Mouse (Mus musculus): ENCODE data around the gene Ift80. TPM values are rescaled to one million over a fixed set of nuclear protein-coding genes. Genes with fewer than 3 reads are reported as not detected.

The Ift80 gene
- polyA plus RNA-seq, 1 experiment from 2014 or later, result 10.0 TPM

DNA sequence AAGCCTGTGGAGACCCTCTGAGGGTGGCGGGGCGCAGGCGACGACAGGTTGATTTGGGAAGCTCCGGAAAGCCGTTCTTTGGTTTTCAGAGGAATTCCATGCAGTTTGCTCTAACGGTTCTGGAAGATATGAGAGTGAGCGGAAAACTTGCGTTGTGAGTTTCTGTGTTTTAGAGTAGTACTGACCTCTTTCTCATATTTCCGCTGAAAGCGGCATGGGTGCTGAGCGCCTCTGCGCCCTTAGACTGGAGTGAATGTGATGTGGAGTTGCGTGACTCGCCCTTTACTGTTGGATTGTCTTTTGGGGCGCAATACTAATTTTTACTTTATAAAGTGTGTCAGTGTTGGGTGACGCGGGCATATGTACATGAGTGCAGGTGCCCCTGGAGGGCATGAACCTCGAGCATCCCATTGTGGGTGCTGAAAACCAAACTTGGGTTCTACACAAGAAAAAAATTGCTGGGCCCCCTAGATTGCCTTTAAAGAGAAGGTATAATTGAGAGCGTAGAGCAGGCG lies 1.9 kb upstream of the Ift80 start:
- peak overlapping the region; percentile 72 for H3K4me2 ChIP-seq
- DNase-seq (ENCODE audit: low spot score) (no peak), ATAC-seq (replicated peaks; ENCODE audit: low FRiP score) (no peak)
- H3K9me3 ChIP-seq (ENCODE audit: control insufficient read depth, low read length), result no peaks in the 10 kb centered on the region
- peak overlapping the region; percentile 98 for H3K27ac ChIP-seq (ENCODE audit: low read depth, low read length)
- 6% methylated on average over 21 of the region's 21 CpGs for WGBS
- H3K27me3 ChIP-seq (replicated peaks; ENCODE audit: control insufficient read depth, insufficient read depth, low read length), result no peaks in the 10 kb centered on the region
- peak overlapping the region; percentile 99 for H3K4me3 ChIP-seq (ENCODE audit: low read depth, low read length)
- H3K36me3 ChIP-seq (ENCODE audit: control insufficient read depth, insufficient read depth, low read length), result peaks cover 8% of the 10 kb centered on the region; the same call in 1 of the 2 replicates
- H3K9ac ChIP-seq (ENCODE audit: low read depth, low read length), result peak overlapping the region; percentile 100
- H3K4me1 ChIP-seq (replicated peaks; ENCODE audit: control insufficient read depth, insufficient read depth, low read length), result peaks cover 5% of the 10 kb centered on the region

DNA sequence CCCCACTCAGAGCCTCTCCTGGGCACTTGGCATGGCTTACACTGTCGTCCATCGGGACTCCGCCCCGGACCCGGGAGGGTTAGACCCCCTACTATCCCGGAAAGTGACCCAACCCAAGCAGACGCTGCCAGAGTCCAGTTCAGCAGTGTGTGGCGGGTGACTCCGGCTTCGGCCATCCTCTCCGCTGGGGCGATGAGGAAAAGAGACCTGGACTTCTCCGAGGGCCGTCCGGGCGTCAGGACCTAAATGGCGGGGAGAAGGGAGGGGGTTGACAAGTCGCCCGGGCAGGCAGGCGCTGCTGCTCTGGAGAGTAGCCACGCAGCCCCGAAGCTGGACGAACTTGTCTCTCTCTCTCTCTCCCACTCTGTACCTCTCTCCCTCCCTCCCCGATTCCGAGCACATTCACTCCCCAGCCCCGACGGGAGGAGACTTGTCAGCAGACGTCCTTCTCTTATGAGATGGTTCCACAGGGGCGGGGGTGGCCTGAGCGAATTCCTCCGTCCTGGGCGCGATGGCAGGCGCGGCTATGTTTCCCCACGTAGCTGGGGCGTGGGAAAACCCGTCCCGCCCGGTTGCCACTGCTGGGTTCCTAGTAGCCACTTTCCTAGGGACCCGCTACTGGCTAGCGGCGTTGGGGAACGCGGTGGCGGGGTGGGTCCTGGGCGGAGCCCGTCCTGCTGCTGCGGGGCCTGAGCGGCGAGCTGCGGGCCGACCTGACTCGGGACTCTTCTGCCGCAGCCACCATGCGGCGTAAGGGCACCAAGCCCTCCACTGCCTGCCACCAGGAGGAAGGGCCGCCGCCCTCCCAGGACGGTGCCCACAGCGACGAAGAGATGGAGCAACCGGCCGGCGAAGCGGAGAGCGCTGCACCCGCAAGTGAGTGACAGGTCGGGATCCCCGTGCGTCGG lies 1.2 kb upstream of the Ift80 start:
- peak overlapping the region; percentile 100 for H3K9ac ChIP-seq (ENCODE audit: low read depth, low read length)
- H3K9me3 ChIP-seq (ENCODE audit: control insufficient read depth, low read length), result no peaks in the 10 kb centered on the region
- peaks cover 5% of the 10 kb centered on the region for H3K4me1 ChIP-seq (replicated peaks; ENCODE audit: control insufficient read depth, insufficient read depth, low read length)
- H3K4me2 ChIP-seq, result peak overlapping the region; percentile 72
- H3K27me3 ChIP-seq (replicated peaks; ENCODE audit: control insufficient read depth, insufficient read depth, low read length), result no peaks in the 10 kb centered on the region
- H3K4me3 ChIP-seq (ENCODE audit: low read depth, low read length), result peak overlapping the region; percentile 99
- WGBS, result under 1% methylated on average over 72 of the region's 72 CpGs
- ATAC-seq (replicated peaks; ENCODE audit: low FRiP score) (peak; percentile 43), DNase-seq (ENCODE audit: low spot score) (peak; percentile 75)
- peak overlapping the region; percentile 98 for H3K27ac ChIP-seq (ENCODE audit: low read depth, low read length)
- H3K36me3 ChIP-seq (ENCODE audit: control insufficient read depth, insufficient read depth, low read length), result peaks cover 8% of the 10 kb centered on the region; the same call in 1 of the 2 replicates

DNA sequence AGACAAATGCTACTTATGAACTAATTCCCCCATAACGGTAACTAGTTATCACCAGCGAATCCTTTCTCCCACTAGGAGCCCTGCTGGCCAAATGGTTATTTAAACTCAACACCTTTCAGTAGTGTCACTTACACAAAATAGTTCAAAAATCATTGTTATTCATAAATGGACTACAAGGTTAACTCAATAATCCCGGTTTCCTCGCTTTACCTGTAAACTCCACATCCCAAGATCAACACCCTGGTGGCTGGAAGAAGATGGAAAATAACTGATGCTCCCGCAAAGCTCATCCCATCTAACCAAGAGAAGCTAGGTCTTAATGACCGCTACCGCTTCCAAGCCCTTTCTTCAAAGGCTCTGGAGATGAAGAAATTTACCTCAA lies 324 bp downstream of the Ift80 start:
- DNase-seq (ENCODE audit: low spot score) (no peak), ATAC-seq (replicated peaks; ENCODE audit: low FRiP score) (no peak; the same call in 1 of the 2 replicates)
- Histone ChIP-seq H3K4me2 (peak overlapping the region; percentile 72), H3K4me1 (replicated peaks; ENCODE audit: control insufficient read depth, insufficient read depth, low read length) (peaks cover 5% of the 10 kb centered on the region), H3K27ac (ENCODE audit: low read depth, low read length) (peak overlapping the region; percentile 42; the same call in 1 of the 2 replicates), H3K9ac (ENCODE audit: low read depth, low read length) (peak overlapping the region; percentile 100), H3K36me3 (ENCODE audit: control insufficient read depth, insufficient read depth, low read length) (peaks cover 4% of the 10 kb centered on the region; the same call in 1 of the 2 replicates), H3K27me3 (replicated peaks; ENCODE audit: control insufficient read depth, insufficient read depth, low read length) (no peaks in the 10 kb centered on the region), H3K9me3 (ENCODE audit: control insufficient read depth, low read length) (no peaks in the 10 kb centered on the region), H3K4me3 (ENCODE audit: low read depth, low read length) (peak overlapping the region; percentile 99)
- 2% methylated on average over 7 of the region's 7 CpGs for WGBS

DNA sequence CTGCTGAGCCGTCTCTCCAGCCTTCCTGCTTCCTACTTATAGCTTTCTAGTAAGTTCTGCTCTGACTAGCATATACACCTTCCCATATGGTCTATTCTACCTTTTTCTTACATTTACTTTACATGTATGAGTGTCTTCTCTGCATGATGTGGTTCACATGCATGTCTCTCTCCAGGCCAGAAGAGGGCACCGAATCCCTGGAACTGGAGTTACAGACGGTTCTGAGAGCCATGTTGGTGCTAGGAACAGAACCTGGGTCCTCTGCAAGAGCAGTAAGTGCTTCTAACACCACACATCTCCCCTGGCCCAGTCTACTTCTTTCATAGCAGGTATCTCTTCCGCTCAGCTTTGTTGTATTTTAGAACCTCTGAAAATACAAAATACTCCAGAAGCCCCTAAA lies 1.6 kb downstream of the Ift80 start:
- H3K4me1 ChIP-seq (replicated peaks; ENCODE audit: control insufficient read depth, insufficient read depth, low read length), result peaks cover 5% of the 10 kb centered on the region
- DNase-seq (ENCODE audit: low spot score) (no peak), ATAC-seq (replicated peaks; ENCODE audit: low FRiP score) (no peak)
- no peak overlapping the region for H3K4me2 ChIP-seq
- no peak overlapping the region for H3K9ac ChIP-seq (ENCODE audit: low read depth, low read length)
- no peaks in the 10 kb centered on the region for H3K9me3 ChIP-seq (ENCODE audit: control insufficient read depth, low read length)
- H3K36me3 ChIP-seq (ENCODE audit: control insufficient read depth, insufficient read depth, low read length), result peaks cover 4% of the 10 kb centered on the region; the same call in 1 of the 2 replicates
- 86% methylated on average over 4 of the region's 4 CpGs for WGBS
- no peak overlapping the region for H3K4me3 ChIP-seq (ENCODE audit: low read depth, low read length)
- no peak overlapping the region for H3K27ac ChIP-seq (ENCODE audit: low read depth, low read length)
- H3K27me3 ChIP-seq (replicated peaks; ENCODE audit: control insufficient read depth, insufficient read depth, low read length), result no peaks in the 10 kb centered on the region

DNA sequence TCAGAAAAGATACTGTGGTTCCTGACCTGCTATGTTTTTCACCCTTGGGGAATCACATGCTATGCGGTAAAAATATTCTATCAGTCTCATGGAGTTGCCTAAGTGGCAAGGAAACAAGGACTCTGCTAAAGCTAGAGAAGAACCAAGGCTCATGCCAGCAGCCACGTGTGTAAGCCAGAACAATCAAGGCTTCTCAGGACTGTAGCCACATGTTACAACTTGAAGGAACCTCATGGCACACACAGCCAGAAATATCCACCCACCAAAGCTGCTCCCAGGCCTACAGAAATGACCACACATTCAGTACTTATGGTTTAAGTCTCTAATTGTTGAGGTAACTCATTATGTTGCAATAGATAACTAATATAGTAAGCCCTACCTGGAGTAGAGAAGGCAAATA lies 17.8 kb downstream of the Ift80 start:
- DNase-seq (ENCODE audit: low spot score), result no peak
- no peaks in the 10 kb centered on the region for H3K27me3 ChIP-seq (replicated peaks; ENCODE audit: control insufficient read depth, insufficient read depth, low read length)
- H3K27ac ChIP-seq (ENCODE audit: low read depth, low read length), result no peak overlapping the region
- no peak overlapping the region for H3K4me2 ChIP-seq
- H3K9ac ChIP-seq (ENCODE audit: low read depth, low read length), result no peak overlapping the region
- ATAC-seq (replicated peaks; ENCODE audit: low FRiP score), result no peak
- no peaks in the 10 kb centered on the region for H3K4me1 ChIP-seq (replicated peaks; ENCODE audit: control insufficient read depth, insufficient read depth, low read length)
- no peaks in the 10 kb centered on the region for H3K9me3 ChIP-seq (ENCODE audit: control insufficient read depth, low read length)
- no peaks in the 10 kb centered on the region; the same call in 1 of the 2 replicates for H3K36me3 ChIP-seq (ENCODE audit: control insufficient read depth, insufficient read depth, low read length)
- 86% methylated on average over 2 of the region's 2 CpGs for WGBS
- no peak overlapping the region for H3K4me3 ChIP-seq (ENCODE audit: low read depth, low read length)

DNA sequence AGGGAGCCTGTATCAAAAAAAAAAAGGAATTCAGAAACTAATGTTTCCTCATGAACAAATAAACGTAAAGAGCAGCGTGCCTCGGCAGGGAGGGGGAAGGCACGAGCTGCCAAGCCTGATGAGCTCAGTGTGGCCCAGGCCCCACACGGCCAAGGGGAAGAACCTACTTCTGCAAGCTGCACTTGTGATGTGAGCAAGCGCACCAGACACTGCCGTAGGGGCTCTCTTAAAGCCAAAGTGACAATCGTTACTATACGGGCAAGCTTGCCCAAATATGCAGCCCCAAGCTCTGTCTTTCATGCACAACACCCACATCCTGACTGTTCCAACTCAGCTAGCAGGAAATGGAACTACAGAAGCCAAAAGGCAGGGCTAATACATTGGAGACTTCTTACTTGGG lies 23.5 kb downstream of the Ift80 start:
- H3K9ac ChIP-seq (ENCODE audit: low read depth, low read length), result no peak overlapping the region
- H3K9me3 ChIP-seq (ENCODE audit: control insufficient read depth, low read length), result no peaks in the 10 kb centered on the region
- no peak overlapping the region for H3K4me2 ChIP-seq
- H3K27me3 ChIP-seq (replicated peaks; ENCODE audit: control insufficient read depth, insufficient read depth, low read length), result no peaks in the 10 kb centered on the region
- H3K36me3 ChIP-seq (ENCODE audit: control insufficient read depth, insufficient read depth, low read length), result no peaks in the 10 kb centered on the region; the same call in 1 of the 2 replicates
- no peak overlapping the region for H3K27ac ChIP-seq (ENCODE audit: low read depth, low read length)
- no peak for DNase-seq (ENCODE audit: low spot score)
- no peak for ATAC-seq (replicated peaks; ENCODE audit: low FRiP score)
- 66% methylated on average over 9 of the region's 9 CpGs for WGBS
- peaks cover 15% of the 10 kb centered on the region for H3K4me1 ChIP-seq (replicated peaks; ENCODE audit: control insufficient read depth, insufficient read depth, low read length)
- no peak overlapping the region for H3K4me3 ChIP-seq (ENCODE audit: low read depth, low read length)

DNA sequence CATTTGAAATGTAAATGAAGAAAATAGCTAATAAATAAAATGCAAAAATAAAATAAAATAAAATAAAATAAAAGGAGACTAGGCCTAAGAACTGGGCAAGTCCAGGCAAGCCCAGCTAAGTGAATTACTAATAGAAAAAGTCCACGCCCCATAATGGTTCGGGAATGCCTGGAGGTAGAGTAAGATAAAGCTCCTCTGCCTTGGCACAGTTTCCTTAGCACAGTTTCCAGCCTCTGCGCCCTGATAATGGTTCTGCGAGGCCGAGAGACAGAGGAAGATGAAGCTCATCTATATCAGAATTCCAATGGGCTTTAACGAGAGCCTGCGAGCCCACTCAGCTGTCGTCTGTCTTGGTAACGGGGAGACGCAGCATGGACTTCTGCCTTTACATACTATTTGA lies 25.2 kb downstream of the Ift80 start:
- WGBS, result 66% methylated on average over 10 of the region's 10 CpGs
- Histone ChIP-seq H3K4me1 (replicated peaks; ENCODE audit: control insufficient read depth, insufficient read depth, low read length) (peaks cover 23% of the 10 kb centered on the region), H3K9ac (ENCODE audit: low read depth, low read length) (no peak overlapping the region), H3K4me2 (no peak overlapping the region), H3K9me3 (ENCODE audit: control insufficient read depth, low read length) (no peaks in the 10 kb centered on the region), H3K27me3 (replicated peaks; ENCODE audit: control insufficient read depth, insufficient read depth, low read length) (no peaks in the 10 kb centered on the region), H3K36me3 (ENCODE audit: control insufficient read depth, insufficient read depth, low read length) (no peaks in the 10 kb centered on the region), H3K27ac (ENCODE audit: low read depth, low read length) (no peak overlapping the region), H3K4me3 (ENCODE audit: low read depth, low read length) (no peak overlapping the region)
- ATAC-seq (replicated peaks; ENCODE audit: low FRiP score) (peak; percentile 69), DNase-seq (ENCODE audit: low spot score) (no peak)

DNA sequence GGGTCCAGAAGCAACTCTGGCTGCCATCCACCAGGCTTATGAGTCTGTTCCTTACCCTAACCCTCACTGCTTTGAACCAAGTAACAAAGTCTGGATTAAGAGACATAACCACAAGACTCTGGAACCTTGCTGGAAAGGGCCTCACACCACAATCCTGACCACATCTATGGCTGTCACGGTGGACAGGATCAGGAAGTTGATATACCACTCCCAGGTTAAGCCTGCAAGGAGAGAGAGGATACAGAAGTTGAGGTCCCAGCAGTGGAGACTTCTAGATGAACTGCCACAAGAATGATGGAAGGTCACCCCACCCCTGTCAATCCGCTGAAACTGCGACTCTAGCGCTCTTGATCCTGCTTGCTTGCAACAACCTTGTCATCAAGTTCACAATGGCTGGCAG lies 26.7 kb downstream of the Ift80 start:
- no peak overlapping the region for H3K27ac ChIP-seq (ENCODE audit: low read depth, low read length)
- WGBS, result 56% methylated on average over 4 of the region's 4 CpGs
- H3K4me2 ChIP-seq, result no peak overlapping the region
- H3K4me3 ChIP-seq (ENCODE audit: low read depth, low read length), result no peak overlapping the region
- peaks cover 23% of the 10 kb centered on the region for H3K4me1 ChIP-seq (replicated peaks; ENCODE audit: control insufficient read depth, insufficient read depth, low read length)
- no peaks in the 10 kb centered on the region for H3K9me3 ChIP-seq (ENCODE audit: control insufficient read depth, low read length)
- no peak for ATAC-seq (replicated peaks; ENCODE audit: low FRiP score)
- no peak overlapping the region; the same call in 1 of the 2 replicates for H3K9ac ChIP-seq (ENCODE audit: low read depth, low read length)
- DNase-seq (ENCODE audit: low spot score), result no peak
- H3K27me3 ChIP-seq (replicated peaks; ENCODE audit: control insufficient read depth, insufficient read depth, low read length), result no peaks in the 10 kb centered on the region
- no peaks in the 10 kb centered on the region for H3K36me3 ChIP-seq (ENCODE audit: control insufficient read depth, insufficient read depth, low read length)

Data from liver, embryonic 11.5 days (tissue).